Mouse (Mus musculus) ES-Bruce4 (cell line): ENCODE measurements around the gene Mtfr1l. TPM values are rescaled to one million over a fixed set of nuclear protein-coding genes. Genes with fewer than 3 reads are reported as not detected.

Experiments
- H3K27ac ChIP-seq: 2 replicates; pipeline ENCODE4 v1.5.1; 2012; ENCODE audit warnings: low read length, inconsistent platforms; ENCODE audit not compliant: insufficient read depth
- H3K27me3 ChIP-seq: 2 replicates; pipeline ENCODE4 v1.6.1; 2012; ENCODE audit warnings: mild to moderate bottlenecking, low read length, inconsistent platforms; ENCODE audit not compliant: control insufficient read depth, poor library complexity, insufficient read depth, severe bottlenecking
- H3K36me3 ChIP-seq: 2 replicates; pipeline ENCODE4 v1.6.1; 2012; ENCODE audit warnings: inconsistent platforms, mild to moderate bottlenecking, low read length, moderate library complexity; ENCODE audit not compliant: control insufficient read depth, poor library complexity, insufficient read depth, severe bottlenecking
- H3K4me1 ChIP-seq: one replicate; pipeline ENCODE4 v1.8.1; 2011; ENCODE audit warnings: low read length; ENCODE audit not compliant: control insufficient read depth, insufficient read depth
- H3K4me3 ChIP-seq: 2 replicates; pipeline ENCODE4 v1.5.1; 2011; ENCODE audit warnings: low read depth, mild to moderate bottlenecking, low read length
- H3K9ac ChIP-seq: 2 replicates; pipeline ENCODE4 v1.6.1; 2012; ENCODE audit warnings: low read depth, mild to moderate bottlenecking, inconsistent platforms; ENCODE audit not compliant: poor library complexity, severe bottlenecking
- H3K9me3 ChIP-seq: replicated peaks from 2 replicates; pipeline ENCODE4 v1.6.1; 2012; ENCODE audit warnings: mild to moderate bottlenecking, low read length, inconsistent platforms; ENCODE audit not compliant: control insufficient read depth, poor library complexity, insufficient read depth, severe bottlenecking
- CTCF ChIP-seq: IDR thresholded peaks from one replicate; pipeline ENCODE4 v1.8.1; 2011; ENCODE audit warnings: low read depth, low read length
- EP300 ChIP-seq: IDR thresholded peaks from 2 replicates; pipeline ENCODE4 v1.6.1; 2011; ENCODE audit warnings: low read depth, low read length; ENCODE audit not compliant: insufficient read depth
- POLR2A ChIP-seq: IDR thresholded peaks from one replicate; pipeline ENCODE4 v1.8.1; 2011; ENCODE audit warnings: low read length; ENCODE audit not compliant: insufficient read depth
- polyA plus RNA-seq: library from polyadenylated mRNA; stranded (reverse); fragments of >200 nt; gene quantifications from 2 replicates; pipeline ENCODE4 v1.2.4, GENCODE M21; 2011; ENCODE audit warnings: low read depth; ENCODE audit not compliant: missing spikeins, insufficient read depth, insufficient read length

Mtfr1l gene
- polyA plus RNA-seq, 1 experiment = 51.9 TPM

DNA sequence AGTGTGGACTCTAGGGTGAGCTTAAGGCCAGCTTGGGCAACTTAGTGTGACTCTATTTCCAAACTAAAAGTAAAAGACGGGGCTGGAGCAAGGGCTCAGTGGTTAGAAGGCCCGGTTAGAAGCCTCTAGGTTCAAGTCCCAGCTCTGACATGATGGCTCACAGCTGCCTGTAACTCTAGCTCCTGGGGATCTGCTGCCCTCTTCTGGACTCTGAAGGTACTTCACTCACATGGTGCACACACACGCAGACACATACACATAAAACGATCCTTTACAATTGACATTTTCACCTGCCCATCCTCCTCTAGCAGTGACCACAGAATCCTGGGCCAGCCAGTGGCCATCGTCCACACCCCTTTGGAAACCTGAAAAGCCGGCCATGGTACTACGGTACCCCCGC lies 14.7 kb upstream of the Mtfr1l start:
- Histone ChIP-seq H3K4me1 (peaks cover 2% of the 10 kb centered on the region), H3K36me3 (no peaks in the 10 kb centered on the region), H3K9ac (no peak overlapping the region), H3K27me3 (peaks cover 1% of the 10 kb centered on the region; the same call in 1 of the 2 replicates), H3K9me3 (peaks cover 3% of the 10 kb centered on the region; the same call in 1 of the 2 replicates), H3K4me3 (no peak overlapping the region), H3K27ac (no peak overlapping the region)
- no peak for TF ChIP-seq EP300
- TF ChIP-seq POLR2A = no peak
- no peak for TF ChIP-seq CTCF

DNA sequence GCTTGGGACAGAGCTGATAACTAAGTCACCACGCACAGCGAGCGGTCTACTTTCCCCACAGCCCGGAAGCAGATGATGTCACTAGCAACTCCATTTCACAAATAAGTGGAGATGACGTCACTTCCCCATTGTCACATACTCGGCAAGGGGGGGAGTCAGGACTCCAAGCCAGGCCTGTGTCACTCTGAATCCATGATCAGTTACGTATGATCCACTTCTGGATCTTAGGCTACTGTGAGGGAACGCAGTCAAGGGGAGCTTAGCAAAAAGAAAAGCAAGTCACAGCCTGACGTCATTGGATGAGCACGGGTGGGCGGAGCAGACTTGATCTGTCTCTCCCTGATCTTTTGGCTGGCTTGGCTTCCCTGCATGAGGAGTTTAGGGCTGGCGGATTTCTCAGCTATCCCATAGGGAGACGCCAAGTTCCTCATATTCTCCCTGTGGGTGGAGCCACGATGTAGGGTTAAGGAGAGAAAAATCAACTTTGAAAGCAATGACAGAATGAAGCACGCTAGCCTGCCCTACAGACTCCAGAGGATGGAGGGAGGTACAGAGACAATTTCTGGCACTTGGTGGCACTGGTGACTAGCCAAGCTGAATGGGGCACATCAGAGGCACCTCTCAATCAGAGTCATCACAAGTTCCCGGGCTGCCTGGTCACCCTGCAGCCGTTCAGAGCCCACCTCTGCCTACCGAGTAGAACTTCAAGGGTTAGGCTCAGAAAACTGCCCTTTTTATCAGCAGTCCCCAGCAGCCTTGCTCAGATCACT lies 13.2 kb upstream of the Mtfr1l start:
- Histone ChIP-seq H3K27ac (no peak overlapping the region), H3K9ac (no peak overlapping the region), H3K4me3 (no peak overlapping the region), H3K27me3 (peaks cover 1% of the 10 kb centered on the region; the same call in 1 of the 2 replicates), H3K36me3 (no peaks in the 10 kb centered on the region), H3K4me1 (peaks cover 2% of the 10 kb centered on the region), H3K9me3 (peaks cover 3% of the 10 kb centered on the region; the same call in 1 of the 2 replicates)
- TF ChIP-seq POLR2A = no peak
- TF ChIP-seq CTCF = no peak
- TF ChIP-seq EP300 = no peak

DNA sequence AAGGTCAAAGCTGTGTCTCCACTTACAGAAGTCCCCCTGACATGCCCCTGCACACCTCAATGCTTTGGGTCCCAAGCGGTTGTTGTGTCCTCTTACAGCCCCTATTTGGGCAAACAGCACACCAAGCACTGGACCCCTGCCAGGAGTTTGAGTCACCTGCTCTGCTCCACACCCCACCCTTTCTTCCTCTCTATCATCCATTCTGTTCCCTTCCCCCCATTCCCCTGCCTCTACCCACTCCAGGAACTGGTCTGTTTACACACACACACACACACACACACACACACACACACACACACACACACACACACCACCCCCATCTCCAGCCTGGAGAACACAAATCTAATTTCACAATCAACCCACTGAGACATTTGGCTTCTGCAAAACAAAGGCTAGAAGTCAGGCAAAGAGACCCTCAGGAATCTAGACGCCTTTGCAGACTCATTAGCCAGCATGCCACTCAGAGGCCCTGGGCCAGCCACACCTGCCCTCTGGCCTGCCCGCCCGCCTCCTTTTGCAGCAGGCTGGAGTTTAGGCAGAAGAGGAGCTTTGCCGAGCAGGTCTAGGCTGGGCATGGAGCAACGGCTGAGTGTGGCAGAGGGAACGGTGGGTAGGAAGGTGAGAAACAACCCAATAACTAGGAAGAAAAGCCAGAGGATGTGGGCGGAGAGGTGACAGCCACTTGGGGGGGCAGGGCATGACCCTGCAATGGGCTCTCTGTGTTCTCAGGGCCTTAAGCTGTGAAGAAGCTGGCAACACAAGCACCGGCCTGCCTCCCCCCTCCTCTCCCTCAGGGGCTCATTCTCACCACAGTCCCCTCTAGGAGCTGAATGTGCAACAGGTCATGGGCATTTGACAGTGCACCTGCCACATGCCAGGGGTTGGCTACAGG lies 11.9 kb upstream of the Mtfr1l start:
- TF ChIP-seq CTCF (no peak), EP300 (no peak), POLR2A (no peak)
- no peak overlapping the region for H3K9ac ChIP-seq
- peaks cover 1% of the 10 kb centered on the region; the same call in 1 of the 2 replicates for H3K27me3 ChIP-seq
- peaks cover 3% of the 10 kb centered on the region; the same call in 1 of the 2 replicates for H3K9me3 ChIP-seq
- H3K36me3 ChIP-seq = no peaks in the 10 kb centered on the region
- no peak overlapping the region for H3K4me3 ChIP-seq
- H3K27ac ChIP-seq = no peak overlapping the region
- no peaks in the 10 kb centered on the region for H3K4me1 ChIP-seq

DNA sequence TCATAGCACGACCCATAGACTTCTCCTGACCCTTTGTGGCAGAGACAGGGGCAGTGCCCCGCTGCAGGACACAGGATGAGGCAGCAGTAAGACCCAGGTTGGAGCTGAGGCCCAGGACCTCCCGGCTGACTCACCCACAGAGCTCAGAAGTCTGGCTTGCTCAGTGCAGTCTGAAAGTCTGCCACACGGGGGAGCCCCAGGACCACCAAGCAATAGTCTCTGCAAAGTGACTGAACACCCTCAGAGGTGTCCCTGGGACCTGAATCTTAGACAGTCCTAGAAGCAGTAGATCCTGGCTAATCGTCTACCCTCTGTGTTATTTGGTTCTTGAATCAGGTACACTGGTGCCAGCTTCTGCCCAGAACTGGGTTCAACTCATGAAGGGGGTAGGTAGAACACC lies 8.1 kb upstream of the Mtfr1l start:
- Histone ChIP-seq H3K27ac (no peak overlapping the region), H3K4me1 (no peaks in the 10 kb centered on the region), H3K9ac (no peak overlapping the region), H3K36me3 (no peaks in the 10 kb centered on the region), H3K27me3 (no peaks in the 10 kb centered on the region), H3K9me3 (no peaks in the 10 kb centered on the region), H3K4me3 (no peak overlapping the region)
- TF ChIP-seq POLR2A = no peak
- TF ChIP-seq CTCF = peak; percentile 89

DNA sequence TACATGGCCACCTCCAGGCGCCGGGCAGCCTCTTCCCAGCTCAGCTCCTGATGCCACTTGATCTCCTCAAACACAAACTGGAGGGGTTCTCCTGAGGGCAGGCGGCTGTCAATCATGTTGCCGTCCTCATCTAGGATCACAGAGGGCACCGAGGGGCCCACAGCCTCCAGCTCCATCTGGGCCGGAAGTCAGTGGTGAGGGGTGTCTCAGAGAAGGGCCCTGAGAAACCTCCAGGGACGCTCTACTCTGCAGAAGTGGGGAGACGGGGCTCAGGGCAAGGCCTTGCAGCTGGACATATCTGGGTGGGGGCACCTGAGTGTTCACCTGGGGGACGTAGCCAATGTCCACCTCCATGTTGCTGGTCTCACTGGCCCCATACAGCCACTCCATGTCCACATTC lies 7.5 kb upstream of the Mtfr1l start:
- no peaks in the 10 kb centered on the region for H3K4me1 ChIP-seq
- H3K4me3 ChIP-seq = no peak overlapping the region
- no peak overlapping the region for H3K27ac ChIP-seq
- H3K9me3 ChIP-seq = no peaks in the 10 kb centered on the region
- no peak overlapping the region for H3K9ac ChIP-seq
- no peaks in the 10 kb centered on the region for H3K27me3 ChIP-seq
- TF ChIP-seq CTCF (no peak), EP300 (no peak), POLR2A (no peak)
- no peaks in the 10 kb centered on the region for H3K36me3 ChIP-seq

DNA sequence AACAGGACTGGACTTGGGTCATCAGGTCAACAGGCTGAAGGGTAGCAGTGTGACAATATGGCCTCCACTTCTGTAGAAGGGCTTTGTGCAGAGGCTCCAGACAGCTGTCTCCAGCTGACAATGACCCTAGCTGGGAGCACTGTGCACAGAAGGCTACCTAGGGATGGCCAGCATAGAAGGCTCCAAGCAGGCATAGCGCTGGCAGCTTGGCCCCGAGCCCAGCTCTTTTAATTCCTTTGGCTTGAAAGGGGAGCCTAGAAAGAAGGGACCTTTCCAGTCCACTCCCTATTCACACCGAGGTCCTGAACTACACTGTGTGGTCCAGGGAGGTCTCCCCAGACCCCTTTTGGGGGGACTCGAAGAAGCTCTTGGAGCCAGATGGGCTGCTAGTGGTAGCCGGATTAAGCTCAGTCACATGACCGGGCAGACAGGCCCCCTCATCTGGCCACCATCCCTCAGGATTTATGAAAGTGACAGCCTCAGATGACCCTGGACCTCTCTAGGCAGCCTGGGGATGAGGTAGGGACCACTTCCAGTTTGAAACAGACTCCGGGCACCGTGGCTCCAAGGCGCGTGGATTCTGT lies 3.9 kb upstream of the Mtfr1l start:
- H3K9ac ChIP-seq = no peak overlapping the region
- no peaks in the 10 kb centered on the region for H3K36me3 ChIP-seq
- no peaks in the 10 kb centered on the region for H3K27me3 ChIP-seq
- H3K27ac ChIP-seq = no peak overlapping the region
- H3K4me1 ChIP-seq = no peaks in the 10 kb centered on the region
- TF ChIP-seq POLR2A = no peak
- no peak for TF ChIP-seq EP300
- no peak for TF ChIP-seq CTCF
- no peak overlapping the region for H3K4me3 ChIP-seq
- no peaks in the 10 kb centered on the region for H3K9me3 ChIP-seq
